Mouse (Mus musculus) lung, postnatal 10 days (tissue): Measurements from ENCODE around the gene Ninj2.
"Not testable (repeated sequence)": the region's sequence is repeated elsewhere in the genome, so short reads cannot be mapped to it uniquely, and the experiment has no call there.

Experiments used
- DNase-seq: peaks from one replicate; pipeline ENCODE4 v3.0.0; 2021

Ninj2 gene

GRCm38 (mm10) chr6:120093100-120093499 is at the start of gene Ninj2:
TSS of gene Ninj2 (plus strand) at chr6:120093350.
- no peak for DNase-seq

GRCm38 (mm10) chr6:120045406-120045805 is 47.7 kb upstream of the Ninj2 start:
- no peak for DNase-seq

GRCm38 (mm10) chr6:120047705-120048292 is 45.4 kb upstream of the Ninj2 start:
- DNase-seq: no peak

- no peak for DNase-seq
These were observed 38.7 kb upstream of the Ninj2 start for GRCm38 (mm10) chr6:120054412-120054811.

GRCm38 (mm10) chr6:120055666-120056540 is 37.2 kb upstream of the Ninj2 start:
- no peak for DNase-seq

- no peak for DNase-seq
These were observed 30.2 kb upstream of the Ninj2 start for GRCm38 (mm10) chr6:120062934-120063333.

GRCm38 (mm10) chr6:120064627-120065026 is 28.5 kb upstream of the Ninj2 start:
- no peak for DNase-seq

- no peak for DNase-seq
These were observed 27.5 kb upstream of the Ninj2 start for GRCm38 (mm10) chr6:120065552-120066177.

GRCm38 (mm10) chr6:120069546-120069945 is 23.6 kb upstream of the Ninj2 start:
- no peak for DNase-seq

GRCm38 (mm10) chr6:120072630-120073029 is 20.5 kb upstream of the Ninj2 start:
- peak; percentile 39 for DNase-seq

- no peak for DNase-seq
These were observed 16.3 kb upstream of the Ninj2 start for GRCm38 (mm10) chr6:120076619-120077450.

- DNase-seq: no peak
These were observed 13.6 kb upstream of the Ninj2 start for GRCm38 (mm10) chr6:120079547-120079946.

- DNase-seq: no peak
These were observed 11.6 kb upstream of the Ninj2 start for GRCm38 (mm10) chr6:120081516-120081915.

- no peak for DNase-seq
These were observed 10.7 kb upstream of the Ninj2 start for GRCm38 (mm10) chr6:120082251-120082950.

GRCm38 (mm10) chr6:120082951-120083411 is 10.2 kb upstream of the Ninj2 start:
- no peak for DNase-seq

- no peak for DNase-seq
These were observed 9.7 kb upstream of the Ninj2 start for GRCm38 (mm10) chr6:120083442-120083841.

- no peak for DNase-seq
These were observed 8.2 kb upstream of the Ninj2 start for GRCm38 (mm10) chr6:120084983-120085382.

GRCm38 (mm10) chr6:120085832-120086231 is 7.3 kb upstream of the Ninj2 start:
- no peak for DNase-seq

GRCm38 (mm10) chr6:120087041-120087440 is 6.1 kb upstream of the Ninj2 start:
- DNase-seq: not testable (repeated sequence)

- no peak for DNase-seq
These were observed 2.4 kb upstream of the Ninj2 start for GRCm38 (mm10) chr6:120090712-120091248.

GRCm38 (mm10) chr6:120091956-120092355 is 1.2 kb upstream of the Ninj2 start:
- DNase-seq: no peak
